Mouse (Mus musculus): ENCODE results near the gene Acat2. TPM values are rescaled to one million over a fixed set of nuclear protein-coding genes. Genes with fewer than 3 reads are reported as not detected.
A peak's percentile ranks its signal among the peaks of the same experiment; 100 is the strongest.
"Not testable (repeated sequence)": the region's sequence is repeated elsewhere in the genome, so short reads cannot be mapped to it uniquely, and the experiment has no call there.

Acat2 gene
- polyA plus RNA-seq, 1 experiment from 2014 or later: 87.7 TPM

GRCm38 (mm10) chr17:12931576-12931975, 29.0 kb downstream of the Acat2 start:
- H3K9me3 ChIP-seq (replicated peaks); H3K4me2 ChIP-seq; H3K4me3 ChIP-seq (replicated peaks); H3K27me3 ChIP-seq; ATAC-seq (ENCODE audit: low read depth); H3K36me3 ChIP-seq; H3K27ac ChIP-seq; H3K4me1 ChIP-seq (replicated peaks); DNase-seq; H3K9ac ChIP-seq: not testable (repeated sequence)
- 78% methylated on average over 5 of the region's 5 CpGs for WGBS (ENCODE audit: insufficient replicate concordance)

DNA sequence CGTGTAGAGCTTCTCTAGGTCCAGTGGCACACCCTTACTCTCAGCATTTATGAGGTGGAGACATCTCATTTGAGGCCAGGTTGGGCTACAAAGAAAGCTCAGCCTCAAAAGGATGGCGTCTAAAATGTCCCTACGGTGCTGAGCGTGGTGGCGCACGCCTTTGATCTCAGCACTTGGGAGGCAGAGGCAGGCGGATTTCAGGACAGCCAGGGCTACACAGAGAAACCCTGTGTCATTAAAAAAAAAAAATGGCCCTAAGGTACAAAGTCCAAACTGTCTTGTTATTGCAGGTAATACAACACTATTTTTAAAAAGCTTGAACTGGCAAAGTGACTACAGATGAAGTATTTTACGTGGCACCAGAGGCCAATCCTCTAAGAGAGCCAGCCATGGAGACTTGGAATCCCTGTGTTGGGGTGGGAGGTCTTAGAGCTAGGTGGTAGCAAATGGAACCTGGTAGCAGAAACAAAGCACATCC, 34.8 kb downstream of the Acat2 start:
- Histone ChIP-seq H3K36me3 (peaks cover 61% of the 10 kb centered on the region), H3K9me3 (replicated peaks) (no peaks in the 10 kb centered on the region), H3K4me2 (no peak overlapping the region), H3K4me1 (replicated peaks) (peaks cover 8% of the 10 kb centered on the region; the same call in 1 of the 2 replicates), H3K9ac (no peak overlapping the region), H3K27me3 (no peaks in the 10 kb centered on the region), H3K27ac (peak overlapping the region; percentile 21; the same call in 1 of the 2 replicates), H3K4me3 (replicated peaks) (no peak overlapping the region)
- ATAC-seq (ENCODE audit: low read depth) (0 out of 2 replicates have a peak, but pooled peaks have one; percentile 18), DNase-seq (no peak)
- WGBS (ENCODE audit: insufficient replicate concordance): 85% methylated on average over 8 of the region's 8 CpGs

DNA sequence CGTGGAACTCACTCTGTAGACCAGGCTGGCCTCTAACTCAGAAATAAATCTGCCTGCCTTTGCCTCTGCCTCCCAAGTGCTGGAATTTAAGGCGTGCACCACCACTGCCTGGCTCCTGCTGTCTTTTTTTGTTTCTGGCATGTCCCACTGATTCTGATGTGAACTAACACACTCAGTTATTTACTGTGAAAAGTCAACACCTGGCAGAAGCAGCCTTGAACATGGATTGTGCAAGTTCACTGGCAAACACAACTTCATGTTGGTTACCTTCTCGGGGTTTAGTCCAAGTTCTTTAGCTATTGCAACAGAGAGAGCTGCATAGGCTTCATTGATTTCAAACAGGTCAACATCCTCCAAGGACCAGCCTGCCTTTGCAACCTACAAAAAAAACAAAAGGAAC, 35.5 kb downstream of the Acat2 start:
- no peaks in the 10 kb centered on the region for H3K9me3 ChIP-seq (replicated peaks)
- H3K27ac ChIP-seq: no peak overlapping the region
- H3K27me3 ChIP-seq: no peaks in the 10 kb centered on the region
- ATAC-seq (ENCODE audit: low read depth) (peak; percentile 43), DNase-seq (no peak)
- H3K4me3 ChIP-seq (replicated peaks): no peak overlapping the region
- H3K4me1 ChIP-seq (replicated peaks): peaks cover 8% of the 10 kb centered on the region; the same call in 1 of the 2 replicates
- H3K9ac ChIP-seq: no peak overlapping the region
- 73% methylated on average over 3 of the region's 3 CpGs for WGBS (ENCODE audit: insufficient replicate concordance)
- H3K36me3 ChIP-seq: peaks cover 68% of the 10 kb centered on the region
- H3K4me2 ChIP-seq: no peak overlapping the region

DNA sequence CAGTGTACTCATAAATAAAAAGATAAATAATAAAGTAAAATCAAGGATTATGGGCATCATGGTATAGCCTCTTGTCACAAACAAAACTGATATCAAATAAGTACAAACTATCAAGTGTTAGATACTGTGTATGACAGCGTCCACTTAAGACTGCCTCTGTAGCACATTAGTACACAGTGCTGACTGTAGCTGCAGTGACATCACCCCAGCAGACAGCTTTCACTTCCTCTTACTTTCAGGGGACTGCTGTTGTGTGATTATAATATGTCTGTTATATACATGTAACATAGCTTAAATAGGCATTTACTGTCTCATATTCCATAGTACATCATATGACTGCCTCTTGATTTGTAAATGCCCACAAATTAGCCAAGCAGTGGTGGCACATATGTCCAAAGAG, 39.5 kb downstream of the Acat2 start:
- no peaks in the 10 kb centered on the region for H3K9me3 ChIP-seq (replicated peaks)
- H3K4me2 ChIP-seq: no peak overlapping the region
- no peak overlapping the region for H3K27ac ChIP-seq
- peaks cover 17% of the 10 kb centered on the region for H3K4me1 ChIP-seq (replicated peaks)
- no peak overlapping the region for H3K4me3 ChIP-seq (replicated peaks)
- DNase-seq: no peak
- H3K27me3 ChIP-seq: no peaks in the 10 kb centered on the region
- peaks cover 74% of the 10 kb centered on the region for H3K36me3 ChIP-seq
- ATAC-seq (ENCODE audit: low read depth): no peak
- WGBS (ENCODE audit: insufficient replicate concordance): 88% methylated on average over 1 of the region's 1 CpGs
- no peak overlapping the region for H3K9ac ChIP-seq

- Histone ChIP-seq H3K4me2 (peak overlapping the region; percentile 73), H3K4me1 (replicated peaks) (peaks cover 19% of the 10 kb centered on the region), H3K4me3 (replicated peaks) (peak overlapping the region; percentile 89), H3K36me3 (peaks cover 61% of the 10 kb centered on the region), H3K9ac (peak overlapping the region; percentile 97), H3K27me3 (no peaks in the 10 kb centered on the region), H3K9me3 (replicated peaks) (no peaks in the 10 kb centered on the region), H3K27ac (peak overlapping the region; percentile 94)
- under 1% methylated on average over 40 of the region's 40 CpGs for WGBS (ENCODE audit: insufficient replicate concordance)
- DNase-seq: peak; percentile 74
- ATAC-seq (ENCODE audit: low read depth): peak; percentile 62
These were observed 43.8 kb downstream of the Acat2 start for GRCm38 (mm10) chr17:12916588-12917380.

DNA sequence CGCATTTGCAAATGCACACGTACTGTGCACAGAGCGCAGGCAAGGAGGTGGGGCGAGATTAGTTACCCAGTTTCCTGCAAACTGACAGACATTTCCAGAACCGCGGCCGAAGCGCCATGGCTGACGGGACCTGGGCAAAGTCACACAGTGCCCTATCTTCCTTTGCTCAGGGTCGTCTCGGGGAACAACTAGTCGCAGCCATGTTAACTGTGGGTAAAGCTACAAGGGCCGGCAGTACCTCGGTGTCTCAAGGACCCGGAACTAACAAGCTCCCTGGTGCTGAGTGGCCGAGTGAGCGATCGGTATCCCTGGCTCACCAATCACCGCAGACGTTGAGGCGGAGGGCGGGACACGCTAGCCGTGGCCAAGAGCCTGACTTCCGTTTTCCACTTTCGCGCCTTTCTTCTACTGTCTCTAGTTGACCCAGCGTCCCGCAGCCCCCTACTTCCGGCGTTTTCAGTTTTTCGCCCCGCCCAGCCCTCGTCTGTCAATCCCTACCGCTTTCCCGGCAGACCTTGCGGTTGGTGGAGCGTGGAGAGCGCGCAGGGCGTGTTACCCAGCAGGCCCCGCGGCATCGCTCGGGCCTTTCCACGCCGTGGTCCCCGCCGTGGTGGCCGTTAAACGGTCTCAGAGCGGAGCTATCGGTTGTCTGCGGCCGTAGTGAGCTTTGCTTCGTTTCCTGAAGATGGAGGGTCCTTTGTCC, 44.5 kb downstream of the Acat2 start, which contains the start of gene Mrpl18:
TSS of gene Mrpl18 (minus strand) at position 465 of the 703 bp plus-strand sequence.
- H3K4me2 ChIP-seq: peak within 1 kb of the TSS; percentile 88
- peaks cover 62% of the 10 kb centered on the region for H3K36me3 ChIP-seq
- peak within 1 kb of the TSS; percentile 94 for H3K27ac ChIP-seq
- peaks cover 19% of the 10 kb centered on the region for H3K4me1 ChIP-seq (replicated peaks)
- DNase-seq (peak; percentile 99), ATAC-seq (ENCODE audit: low read depth) (peak; percentile 95)
- peak within 1 kb of the TSS; percentile 89 for H3K4me3 ChIP-seq (replicated peaks)
- no peaks in the 10 kb centered on the region for H3K27me3 ChIP-seq
- H3K9me3 ChIP-seq (replicated peaks): no peaks in the 10 kb centered on the region
- H3K9ac ChIP-seq: peak within 1 kb of the TSS; percentile 97
- whole genome bisulfite sequencing (ENCODE audit: insufficient replicate concordance): under 1% methylated on average over 56 of the region's 56 CpGs

GRCm38 (mm10) chr17:12915488-12915880, 45.1 kb downstream of the Acat2 start, which contains the start of gene Tcp1:
Tcp1 (plus strand) TSS chr17:12915701.
- peak within 1 kb of the TSS; percentile 94 for H3K27ac ChIP-seq
- H3K4me3 ChIP-seq (replicated peaks): peak within 1 kb of the TSS; percentile 89
- H3K27me3 ChIP-seq: no peaks in the 10 kb centered on the region
- under 1% methylated on average over 18 of the region's 18 CpGs for WGBS (ENCODE audit: insufficient replicate concordance)
- no peak for DNase-seq
- peaks cover 19% of the 10 kb centered on the region for H3K4me1 ChIP-seq (replicated peaks)
- no peaks in the 10 kb centered on the region for H3K9me3 ChIP-seq (replicated peaks)
- ATAC-seq (ENCODE audit: low read depth): no peak
- peak within 1 kb of the TSS; percentile 88 for H3K4me2 ChIP-seq
- peaks cover 62% of the 10 kb centered on the region for H3K36me3 ChIP-seq
- H3K9ac ChIP-seq: peak within 1 kb of the TSS; percentile 97

GRCm38 (mm10) chr17:12910391-12910790, 50.2 kb downstream of the Acat2 start:
- ATAC-seq (ENCODE audit: low read depth): no peak
- H3K9me3 ChIP-seq (replicated peaks): no peaks in the 10 kb centered on the region
- H3K4me3 ChIP-seq (replicated peaks): no peak overlapping the region
- H3K36me3 ChIP-seq: peaks cover 56% of the 10 kb centered on the region
- 78% methylated on average over 8 of the region's 8 CpGs for WGBS (ENCODE audit: insufficient replicate concordance)
- no peak overlapping the region for H3K9ac ChIP-seq
- no peak overlapping the region for H3K4me2 ChIP-seq
- no peak overlapping the region for H3K27ac ChIP-seq
- H3K4me1 ChIP-seq (replicated peaks): peaks cover 11% of the 10 kb centered on the region
- DNase-seq: no peak
- no peaks in the 10 kb centered on the region for H3K27me3 ChIP-seq

GRCm38 (mm10) chr17:12909361-12910280, 50.9 kb downstream of the Acat2 start, which contains the start of gene Pnldc1:
Pnldc1 (minus strand) TSS chr17:12910230.
- DNase-seq (no peak), ATAC-seq (ENCODE audit: low read depth) (no peak)
- Histone ChIP-seq H3K4me2 (no peak within 1 kb of the TSS), H3K27ac (no peak within 1 kb of the TSS), H3K4me1 (replicated peaks) (peaks cover 4% of the 10 kb centered on the region), H3K36me3 (peaks cover 62% of the 10 kb centered on the region), H3K27me3 (no peaks in the 10 kb centered on the region), H3K4me3 (replicated peaks) (no peak within 1 kb of the TSS), H3K9ac (no peak within 1 kb of the TSS), H3K9me3 (replicated peaks) (no peaks in the 10 kb centered on the region)
- WGBS (ENCODE audit: insufficient replicate concordance): 81% methylated on average over 35 of the region's 35 CpGs

DNA sequence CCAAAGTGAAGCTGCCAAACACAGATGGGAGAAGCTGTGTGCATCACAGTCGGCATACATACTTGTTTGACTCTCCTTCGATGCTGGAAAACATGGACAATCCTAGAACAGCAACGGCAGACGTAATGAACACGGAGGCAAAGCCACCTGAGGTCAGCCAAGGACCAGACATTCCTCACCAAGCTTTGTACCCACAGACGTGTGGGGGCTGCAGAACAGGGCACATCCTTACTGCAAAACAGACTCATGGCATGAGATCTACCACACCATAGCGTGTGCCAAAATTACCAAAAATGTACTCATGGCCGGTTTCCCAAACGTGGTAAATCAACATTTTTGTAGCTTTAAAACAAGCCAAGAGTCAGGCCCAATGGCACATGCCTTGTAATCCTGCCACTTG, 54.1 kb downstream of the Acat2 start:
- 77% methylated on average over 9 of the region's 9 CpGs for WGBS (ENCODE audit: insufficient replicate concordance)
- ATAC-seq (ENCODE audit: low read depth): no peak

More for the DNA sequence above, 54.1 kb downstream of the Acat2 start:
- Histone ChIP-seq H3K9me3 (replicated peaks) (no peaks in the 10 kb centered on the region), H3K4me1 (replicated peaks) (no peaks in the 10 kb centered on the region), H3K27ac (no peak overlapping the region), H3K36me3 (peaks cover 54% of the 10 kb centered on the region), H3K9ac (no peak overlapping the region), H3K4me3 (replicated peaks) (no peak overlapping the region), H3K27me3 (no peaks in the 10 kb centered on the region), H3K4me2 (no peak overlapping the region)
- DNase-seq: no peak
